Mouse (Mus musculus) spleen, postnatal 14 days (tissue): ENCODE data around the gene Sgca.
A peak's percentile ranks its signal among the peaks of the same experiment; 100 is the strongest.
"Not testable (repeated sequence)": the region's sequence is repeated elsewhere in the genome, so short reads cannot be mapped to it uniquely, and the experiment has no call there.

ENCODE experiments used
- DNase-seq, 2 experiments: peaks; one replicate each; pipeline ENCODE4 v3.0.0; 2021 to 2022; ENCODE audit warnings: low spot score in 2 of 2

Sgca gene

DNA sequence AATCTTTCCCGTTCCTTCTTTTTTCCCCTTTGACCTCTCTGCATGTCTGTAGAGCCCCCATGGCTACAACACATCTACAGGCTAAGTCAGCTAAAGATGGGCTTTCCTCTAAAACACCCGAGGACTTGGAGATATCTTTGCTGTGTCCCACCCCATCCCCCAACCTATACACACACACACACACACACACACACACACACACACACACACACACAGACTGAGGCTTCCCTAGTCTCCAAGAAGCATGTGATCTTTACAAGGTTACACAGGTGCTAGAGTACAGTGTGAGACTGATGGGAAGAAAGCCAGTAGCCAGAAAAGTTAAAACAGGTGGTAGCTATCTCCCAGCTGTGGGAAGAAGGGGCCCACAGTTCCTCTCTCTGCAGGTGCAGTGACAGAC, 10.3 kb upstream of the Sgca start:
- no peak for DNase-seq

DNA sequence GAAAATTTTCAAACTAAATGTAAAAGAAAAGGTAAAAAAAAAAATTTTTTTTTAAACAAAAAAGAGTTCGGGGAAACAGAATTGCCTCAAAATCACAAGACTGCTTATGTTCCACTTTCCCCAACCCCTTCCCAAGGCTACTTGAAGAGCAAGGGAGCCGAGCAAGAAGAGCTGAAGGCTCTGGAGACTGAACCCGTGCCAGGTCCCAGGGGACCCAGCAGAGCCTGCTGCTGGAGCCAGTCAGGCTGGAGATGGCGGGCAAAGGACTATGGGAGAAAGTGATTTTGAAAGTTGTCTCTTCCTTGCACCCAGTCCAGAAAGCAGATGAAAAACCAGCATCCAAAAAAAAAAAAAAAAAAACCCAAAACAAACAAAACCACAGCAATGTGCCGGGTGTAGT, 9.7 kb upstream of the Sgca start:
- no peak for DNase-seq

GRCm38 (mm10) chr11:94985140-94985539, 9.0 kb upstream of the Sgca start:
- no peak for DNase-seq

GRCm38 (mm10) chr11:94979462-94980179, 3.5 kb upstream of the Sgca start:
- no peak for DNase-seq

DNA sequence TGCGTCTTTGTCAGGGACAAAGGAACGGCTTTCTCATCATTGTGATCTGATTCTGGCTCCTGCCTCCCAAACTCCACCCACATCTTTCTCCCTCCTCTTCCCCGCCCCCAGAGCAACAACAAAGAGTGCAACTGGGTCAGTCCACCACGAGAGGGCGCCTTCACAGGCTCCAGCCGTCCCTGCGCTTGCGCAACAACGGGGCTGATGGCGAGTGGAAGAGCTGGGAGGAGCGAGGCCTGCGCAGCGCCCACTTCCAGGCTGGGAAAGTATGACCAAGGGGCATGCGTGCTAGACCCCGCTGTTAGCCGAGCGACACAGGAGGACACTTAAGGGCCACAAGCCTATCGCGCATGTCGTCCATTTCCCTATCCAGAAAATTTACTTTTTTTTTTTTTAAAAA, 2.8 kb upstream of the Sgca start:
- DNase-seq = peak; percentile 88 to 94

DNA sequence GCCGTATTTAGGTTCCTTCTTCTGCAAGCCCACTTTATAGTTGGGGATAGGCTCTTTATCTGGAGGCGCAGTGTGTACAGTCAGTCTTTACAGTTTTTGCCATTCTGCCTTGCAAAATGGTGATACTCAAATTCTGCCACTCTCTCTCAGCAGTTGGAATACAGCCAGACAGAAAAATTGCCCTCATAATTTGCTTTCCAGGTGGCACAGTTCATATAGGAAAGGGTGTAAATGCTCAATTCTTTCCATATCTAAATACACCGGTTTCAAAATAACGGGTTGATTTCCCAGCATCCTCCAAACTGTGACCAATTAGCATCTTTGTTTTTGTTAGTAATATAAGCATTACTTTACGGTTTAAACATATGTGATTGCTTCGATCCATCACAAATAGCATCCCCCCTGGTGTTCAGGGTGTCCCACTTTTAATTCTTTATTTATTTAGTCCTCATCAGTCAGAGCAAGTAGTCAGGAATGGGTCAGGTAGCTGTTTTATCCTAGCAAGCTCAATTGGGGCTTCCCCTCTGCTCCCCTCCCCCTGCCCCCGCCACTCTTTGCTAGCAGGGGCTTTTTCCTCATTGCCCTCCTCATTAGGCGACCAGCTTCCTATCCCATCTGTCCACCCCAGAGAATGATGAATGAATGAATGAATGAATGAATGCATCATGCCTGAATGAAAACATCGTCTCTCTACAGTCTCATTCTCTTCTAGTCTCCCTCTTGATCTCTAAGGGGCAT, 2.2 kb upstream of the Sgca start:
- DNase-seq = no peak

GRCm38 (mm10) chr11:94974951-94975350, 1.2 kb downstream of the Sgca start:
- DNase-seq = no peak

GRCm38 (mm10) chr11:94973313-94973712, 2.8 kb downstream of the Sgca start:
- no peak for DNase-seq

GRCm38 (mm10) chr11:94972887-94973286, 3.2 kb downstream of the Sgca start:
- no peak for DNase-seq

DNA sequence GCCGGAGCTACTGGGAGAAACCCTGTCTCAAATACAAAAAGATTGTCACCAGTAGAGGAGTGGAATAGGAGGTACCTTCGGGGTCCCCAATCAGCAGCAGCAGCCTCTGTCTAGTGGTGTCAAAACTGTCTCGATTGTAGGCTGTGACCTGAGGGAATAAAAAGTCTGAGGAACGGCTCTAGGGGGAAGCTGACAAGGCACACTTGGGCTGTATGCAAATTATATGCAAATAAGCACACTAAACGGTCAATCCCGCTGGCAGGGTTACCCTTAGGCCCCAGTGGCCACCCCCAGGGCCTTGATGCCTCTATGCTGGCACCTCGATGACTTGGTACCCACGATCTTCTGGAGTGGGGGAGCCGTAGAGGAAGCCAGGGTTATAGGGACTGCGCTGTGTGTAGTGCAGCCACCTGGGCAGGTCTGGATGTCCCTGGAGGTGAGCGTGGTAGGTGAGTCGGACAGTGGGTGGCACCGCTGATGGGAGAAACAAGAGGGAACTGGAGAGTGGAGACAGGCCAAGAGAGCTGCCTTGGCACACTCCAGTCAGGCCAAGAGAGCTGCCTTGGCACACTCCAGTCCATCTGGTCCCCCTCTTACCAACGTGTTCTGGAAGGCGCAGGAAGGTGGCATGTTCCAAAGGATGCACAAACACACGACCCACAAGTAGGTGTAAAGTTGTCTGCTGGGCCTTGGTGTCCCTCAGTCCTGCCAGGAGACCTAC, 4.1 kb downstream of the Sgca start:
- DNase-seq = no peak

DNA sequence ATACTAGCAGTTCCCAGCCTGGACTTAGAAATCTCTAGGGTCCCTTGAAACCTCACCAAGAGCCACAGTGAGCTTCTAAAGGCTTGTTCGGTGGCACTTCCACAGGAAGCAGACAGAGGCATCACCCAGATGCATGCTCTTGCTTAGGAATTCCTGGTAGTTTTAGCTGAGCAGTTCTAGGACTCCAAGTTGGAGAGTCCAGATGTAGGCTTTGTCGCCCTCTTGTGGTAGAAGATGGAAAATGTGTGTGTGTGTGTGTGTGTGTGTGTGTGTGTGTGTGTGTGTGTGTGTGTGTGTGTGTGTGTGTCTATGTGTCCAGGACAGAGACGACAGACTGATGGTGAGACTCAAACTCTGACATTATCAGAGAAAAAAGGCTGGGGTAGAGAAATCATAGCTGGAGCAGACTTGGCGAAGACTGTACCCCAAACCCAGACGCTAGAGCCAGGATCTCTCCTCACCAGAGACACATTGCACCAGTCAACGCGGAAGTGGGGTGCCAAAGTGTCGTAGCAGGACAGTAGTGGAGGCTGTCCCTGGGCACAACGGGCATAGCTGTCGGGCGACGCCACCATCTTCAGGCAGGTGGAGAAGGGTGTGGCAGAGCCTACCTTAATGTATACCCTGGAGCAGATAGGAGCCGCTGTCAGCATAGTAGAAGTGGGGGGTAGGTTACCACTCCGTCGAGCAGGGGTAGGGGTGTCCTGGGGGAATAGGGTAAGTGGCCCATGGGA, 5.8 kb downstream of the Sgca start:
- peak in 1 of 2 experiments; percentile 47 for DNase-seq

DNA sequence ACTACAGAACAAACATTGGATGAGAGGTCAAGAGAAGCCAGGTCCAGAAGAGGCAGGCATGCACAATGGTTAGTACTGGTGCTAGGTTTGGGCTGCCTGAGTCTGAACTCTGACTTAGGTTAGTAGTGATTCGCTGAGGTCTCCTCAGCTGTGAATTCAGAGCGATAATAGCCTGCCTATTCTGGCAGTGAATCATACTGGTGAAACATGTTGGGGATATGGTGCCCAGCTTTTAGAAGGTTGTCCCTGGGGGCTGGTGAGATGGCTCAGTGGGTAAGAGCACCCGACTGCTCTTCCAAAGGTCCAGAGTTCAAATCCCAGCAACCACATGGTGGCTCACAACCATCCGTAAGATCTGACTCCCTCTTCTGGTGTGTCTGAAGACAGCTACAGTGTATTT, 6.4 kb downstream of the Sgca start:
- DNase-seq = not testable (repeated sequence)

- no peak for DNase-seq
Observed at GRCm38 (mm10) chr11:94968187-94968586, 7.9 kb downstream of the Sgca start.

DNA sequence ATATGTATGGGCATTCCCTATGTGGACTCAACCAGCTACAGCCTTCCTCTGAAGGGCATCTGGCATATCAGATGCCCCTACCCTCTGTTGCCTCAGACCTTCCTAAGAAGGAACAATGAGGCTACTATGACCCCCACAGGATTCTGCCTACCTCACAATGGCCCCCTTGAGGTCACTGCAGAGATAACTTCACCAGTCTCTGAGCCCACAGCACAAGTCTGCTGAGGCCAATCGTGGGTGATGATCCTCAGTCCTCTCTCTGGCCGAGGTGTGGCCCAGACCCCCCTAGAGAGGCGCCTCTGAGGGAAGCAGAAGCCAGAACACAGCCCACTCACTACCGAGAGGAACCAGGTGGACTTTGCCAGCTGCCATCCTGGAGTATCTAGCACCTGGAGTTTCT, 8.7 kb downstream of the Sgca start, which contains the start of gene Hils1:
Gene Hils1, plus strand, starts transcription at position 175 of the 400 bp plus-strand sequence.
- no peak for DNase-seq

DNA sequence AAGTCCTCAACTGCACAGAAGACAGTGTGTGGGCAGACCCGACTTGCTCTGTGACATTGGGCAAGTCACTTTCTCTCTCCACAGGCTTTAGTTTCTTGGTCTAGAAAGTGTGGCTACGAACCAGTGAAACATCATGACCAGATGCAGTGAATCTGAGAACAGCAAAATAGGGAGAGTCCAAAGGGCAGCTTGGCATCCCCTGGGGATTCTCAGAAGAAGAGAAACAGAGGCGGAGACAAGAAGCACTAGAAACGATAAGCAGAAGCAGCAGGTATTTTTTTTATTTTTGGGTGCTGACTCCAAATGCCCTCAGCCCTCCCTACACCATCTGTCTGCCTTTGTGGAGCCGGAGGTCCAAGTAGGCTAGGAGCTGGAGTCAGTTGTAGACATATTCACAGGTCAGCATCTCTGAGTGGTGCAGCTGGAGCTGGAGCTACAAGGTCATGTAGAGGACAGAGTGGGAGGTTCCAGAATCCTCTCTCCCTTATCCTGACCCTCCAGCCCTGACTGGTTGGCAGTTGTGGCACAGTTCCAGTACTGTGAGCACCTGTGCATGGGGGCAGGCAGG, 13.5 kb downstream of the Sgca start:
- no peak for DNase-seq

- no peak for DNase-seq
Observed at GRCm38 (mm10) chr11:94958065-94958858, 17.9 kb downstream of the Sgca start.

DNA sequence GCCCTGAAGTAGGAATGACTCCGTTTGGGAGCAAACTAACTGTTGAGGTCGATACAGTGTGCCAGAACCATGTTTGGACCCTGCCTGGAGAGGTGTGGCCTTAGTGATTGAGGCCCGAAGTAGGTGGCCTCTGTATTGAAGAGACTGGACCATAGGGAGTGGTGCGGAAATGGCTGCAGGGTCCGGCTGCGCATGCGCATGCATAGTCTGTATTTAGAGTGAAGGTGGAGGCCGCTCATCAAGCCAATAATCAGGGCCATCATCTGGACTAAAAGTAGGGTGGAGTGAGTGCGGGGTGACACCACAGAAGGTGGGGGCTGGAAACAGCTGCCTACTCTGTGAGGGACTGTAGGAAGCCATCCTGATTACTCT, 18.4 kb downstream of the Sgca start:
- no peak for DNase-seq

- DNase-seq = no peak
Observed at GRCm38 (mm10) chr11:94955103-94955502, 21.0 kb downstream of the Sgca start.

GRCm38 (mm10) chr11:94952169-94952568, 24.0 kb downstream of the Sgca start:
- DNase-seq = no peak

GRCm38 (mm10) chr11:94945236-94945635, 30.9 kb downstream of the Sgca start:
- DNase-seq = no peak

DNA sequence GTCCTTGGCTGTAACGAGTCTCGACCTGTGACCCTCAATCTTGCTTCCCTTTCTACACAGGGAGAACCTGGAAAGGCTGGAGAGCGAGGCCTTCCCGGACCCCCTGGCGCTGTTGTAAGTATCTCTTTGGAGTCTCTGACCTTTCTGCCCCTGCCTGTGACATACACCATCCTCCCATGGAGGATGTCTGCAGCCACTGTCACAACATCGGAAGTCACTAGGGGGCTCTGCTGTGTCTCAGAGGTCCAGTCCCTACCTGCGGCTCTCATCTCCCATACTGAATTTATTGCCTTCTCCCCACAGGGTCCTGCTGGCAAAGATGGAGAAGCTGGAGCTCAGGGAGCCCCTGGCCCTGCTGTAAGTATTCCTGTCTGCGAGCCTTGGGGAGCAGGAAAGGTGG, 31.8 kb downstream of the Sgca start:
- DNase-seq = no peak
